Mouse (Mus musculus) hindbrain, postnatal 0 days (tissue): ENCODE data around the gene Meis3. TPM values are rescaled to one million over a fixed set of nuclear protein-coding genes. Genes with fewer than 3 reads are reported as not detected.
A peak's percentile ranks its signal among the peaks of the same experiment; 100 is the strongest.

ENCODE experiments used
- ATAC-seq: fragments of 200-750 bp; cut with Nextera tagmentation; 2 replicates; pipeline ENCODE4 v1.8.0; 2017; ENCODE audit warnings: mild to moderate bottlenecking, moderate TSS enrichment, moderate library complexity
- DNase-seq: peaks from one replicate; pipeline ENCODE4 v3.0.0-alpha.2; 2015; ENCODE audit warnings: low spot score
- H3K27ac ChIP-seq: fragments of 300-500 bp; sonication (generic); 2 replicates; pipeline ENCODE4 v1.5.1; 2014; ENCODE audit warnings: mild to moderate bottlenecking
- H3K27me3 ChIP-seq: fragments of 300-500 bp; sonication (generic); 2 replicates; pipeline ENCODE4 v1.6.1; 2014; ENCODE audit warnings: low read length, mixed read lengths; ENCODE audit not compliant: insufficient read depth
- H3K36me3 ChIP-seq: fragments of 300-500 bp; sonication (generic); 2 replicates; pipeline ENCODE4 v1.6.1; 2014; ENCODE audit warnings: low read length, mixed read lengths; ENCODE audit not compliant: insufficient read depth
- H3K4me1 ChIP-seq: fragments of 300-500 bp; sonication (generic); 2 replicates; pipeline ENCODE4 v1.6.1; 2014; ENCODE audit warnings: antibody characterized with exemption, low read length, mixed read lengths; ENCODE audit not compliant: insufficient read depth
- H3K4me2 ChIP-seq: fragments of 300-500 bp; sonication (generic); 2 replicates; pipeline ENCODE4 v1.6.1; 2014; ENCODE audit warnings: low read depth, mild to moderate bottlenecking, low read length, moderate library complexity, mixed read lengths
- H3K4me3 ChIP-seq: fragments of 300-500 bp; sonication (generic); 2 replicates; pipeline ENCODE4 v1.5.1; 2014; ENCODE audit warnings: low read length
- H3K9ac ChIP-seq: fragments of 300-500 bp; sonication (generic); replicated peaks from 2 replicates; pipeline ENCODE4 v1.6.1; 2014; ENCODE audit warnings: mild to moderate bottlenecking, low read length, moderate library complexity, mixed read lengths
- H3K9me3 ChIP-seq: fragments of 300-500 bp; sonication (generic); 2 replicates; pipeline ENCODE4 v1.6.1; 2016; ENCODE audit warnings: low read length, mixed read lengths
- CTCF ChIP-seq: IDR thresholded peaks from 2 replicates; pipeline ENCODE4 v1.5.1; 2016; ENCODE audit warnings: antibody characterized with exemption, control low read depth, low read depth
- WGBS: fragments of 180-500 bp; shearing (Covaris S2); extraction: QIAGEN DNeasy Blood & Tissue Kit; methylation state at CpG from one replicate; pipeline ENCODE4 v1.1.7; 2014; 5-methylcytosine and 5-hydroxymethylcytosine counted together
- polyA plus RNA-seq: library from polyadenylated mRNA; unstranded; fragments of >200 nt; fragmentation: Nextera tagmentation; extraction: Ambion mirVana; gene quantifications from 2 replicates; pipeline ENCODE4 v1.2.1, GENCODE M21; 2015
- total RNA-seq: library from RNA; depleted of rRNA; stranded (reverse); fragments of >200 nt; gene quantifications from 2 replicates; pipeline ENCODE4 v1.2.3, GENCODE M21; 2014

Meis3 gene
- total and polyA plus RNA-seq, 2 experiments from 2014 or later = 81.3 to 84.6 TPM

DNA sequence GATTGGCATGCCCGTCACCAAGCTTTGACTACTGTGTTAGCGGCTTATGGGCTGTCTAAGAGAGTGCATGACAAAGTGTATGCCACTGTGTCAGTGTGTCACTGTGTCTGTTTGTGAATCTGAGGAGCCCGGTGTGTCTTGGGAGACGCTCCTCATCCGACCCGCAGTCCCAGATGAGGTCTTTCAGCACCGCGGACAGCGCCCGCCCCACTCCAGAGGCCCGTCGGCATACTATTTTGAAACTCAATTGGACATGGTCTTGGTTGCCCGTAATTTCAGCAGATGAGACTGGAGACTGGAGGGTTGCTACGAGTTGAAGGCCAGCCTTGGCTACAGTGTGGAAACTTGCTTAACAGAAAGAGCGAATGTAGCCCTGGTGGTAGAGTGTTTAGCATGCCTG lies 27.2 kb upstream of the Meis3 start:
- H3K27me3 ChIP-seq = no peaks in the 10 kb centered on the region
- no peak overlapping the region for H3K4me3 ChIP-seq
- 0 out of 2 replicates have a peak, but pooled peaks cover 3% of the 10 kb centered on the region for H3K4me1 ChIP-seq
- H3K9ac ChIP-seq = no peak overlapping the region
- H3K27ac ChIP-seq = no peak overlapping the region
- H3K36me3 ChIP-seq = 0 out of 2 replicates have a peak, but pooled peaks cover 3% of the 10 kb centered on the region
- no peak for TF ChIP-seq CTCF
- DNase-seq (peak; percentile 40), ATAC-seq (no peak)
- H3K4me2 ChIP-seq = no peak overlapping the region
- no peaks in the 10 kb centered on the region for H3K9me3 ChIP-seq
- WGBS = 27% methylated on average over 15 of the region's 15 CpGs

DNA sequence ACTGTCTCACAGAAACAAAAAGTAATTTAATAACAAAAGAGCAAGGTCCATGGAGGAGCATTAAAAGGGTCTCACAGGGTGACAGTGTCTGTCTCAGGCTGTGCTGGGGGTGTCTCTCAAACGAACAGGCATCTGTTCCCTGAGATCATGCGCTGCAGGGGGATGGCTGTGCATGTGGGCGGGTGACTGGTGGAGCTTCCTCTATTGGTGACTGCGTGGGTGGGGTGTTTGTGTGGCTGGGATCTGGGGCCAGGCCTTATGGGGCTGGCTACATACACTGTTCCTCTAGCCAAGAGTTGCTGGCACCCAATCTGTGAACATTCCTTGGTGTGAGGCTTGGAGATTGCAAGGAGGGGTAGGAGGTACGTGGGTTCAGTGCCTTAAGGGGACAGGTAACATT lies 25.6 kb upstream of the Meis3 start:
- Histone ChIP-seq H3K9ac (no peak overlapping the region), H3K4me2 (no peak overlapping the region), H3K9me3 (no peaks in the 10 kb centered on the region), H3K4me1 (0 out of 2 replicates have a peak, but pooled peaks cover 3% of the 10 kb centered on the region), H3K4me3 (no peak overlapping the region), H3K27me3 (no peaks in the 10 kb centered on the region), H3K27ac (no peak overlapping the region), H3K36me3 (0 out of 2 replicates have a peak, but pooled peaks cover 3% of the 10 kb centered on the region)
- WGBS = 50% methylated on average over 5 of the region's 5 CpGs
- TF ChIP-seq CTCF = no peak
- DNase-seq (no peak), ATAC-seq (0 out of 2 replicates have a peak, but pooled peaks have one; percentile 22)

DNA sequence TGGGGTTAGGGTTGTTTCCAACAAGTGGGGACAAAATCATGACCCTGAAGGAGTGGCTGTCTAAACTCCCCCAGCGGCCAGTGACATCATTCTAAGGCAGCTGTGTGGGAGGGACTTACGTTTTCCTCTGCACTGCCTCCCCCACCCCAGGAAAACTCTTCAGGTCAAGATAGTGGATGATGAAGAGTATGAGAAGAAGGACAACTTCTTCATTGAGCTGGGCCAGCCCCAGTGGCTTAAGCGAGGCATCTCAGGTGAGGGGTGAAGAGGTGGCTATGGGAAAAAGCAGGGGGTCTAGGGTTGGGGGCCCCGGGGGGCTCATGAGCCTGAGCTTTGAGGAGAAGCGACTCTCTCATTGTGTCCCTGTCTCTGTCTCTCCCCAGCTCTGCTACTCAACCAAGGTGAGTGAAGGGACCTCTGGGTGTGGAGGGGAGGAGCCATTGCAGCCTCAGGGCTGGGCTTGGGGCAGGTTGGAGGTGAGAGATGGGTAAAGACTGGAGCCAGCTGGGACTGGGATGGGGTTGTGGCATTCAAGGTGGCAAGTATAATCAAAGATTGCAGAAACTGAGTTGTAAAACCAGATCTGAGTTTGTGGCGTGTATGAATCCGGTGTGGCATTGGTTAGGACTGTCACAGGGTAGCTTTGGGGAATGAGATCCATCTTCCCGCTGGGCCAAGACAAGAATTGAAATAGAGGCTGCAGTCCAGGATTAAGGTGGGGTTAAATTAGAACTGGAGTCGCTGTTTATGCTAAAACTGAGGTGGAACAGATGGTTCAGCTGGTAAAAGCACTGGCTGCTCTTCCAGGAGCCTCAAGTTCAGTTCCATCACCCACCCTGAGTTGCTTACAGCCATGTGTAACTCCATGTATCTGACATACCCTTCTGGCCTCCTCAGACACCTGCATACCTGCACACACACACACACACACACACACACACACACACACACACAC lies 24.4 kb upstream of the Meis3 start:
- no peak for DNase-seq
- Histone ChIP-seq H3K9me3 (no peaks in the 10 kb centered on the region), H3K27ac (no peak overlapping the region), H3K27me3 (no peaks in the 10 kb centered on the region), H3K9ac (no peak overlapping the region), H3K4me2 (no peak overlapping the region), H3K36me3 (no peaks in the 10 kb centered on the region), H3K4me3 (no peak overlapping the region), H3K4me1 (0 out of 2 replicates have a peak, but pooled peaks cover 3% of the 10 kb centered on the region)
- TF ChIP-seq CTCF = no peak
- 79% methylated on average over 9 of the region's 9 CpGs for WGBS
- no peak for ATAC-seq

DNA sequence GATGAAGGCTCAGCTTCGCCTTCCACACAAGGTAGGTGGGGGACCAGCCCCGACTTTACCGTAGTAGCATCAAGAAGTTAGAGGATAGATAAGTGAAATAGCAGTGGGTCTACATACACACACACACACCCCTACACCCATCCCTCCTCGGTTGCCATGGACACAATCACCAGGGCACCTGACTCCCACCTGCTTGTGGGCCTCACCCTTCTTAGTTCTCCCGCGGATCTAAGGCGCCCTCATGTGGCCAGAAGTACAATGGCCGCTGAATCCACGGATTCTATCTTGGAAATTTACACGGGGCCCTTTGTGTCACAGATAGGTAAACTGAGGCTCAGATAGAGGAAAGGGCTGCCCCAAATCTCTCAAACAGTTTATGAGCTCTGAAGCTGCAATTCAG lies 21.4 kb upstream of the Meis3 start:
- Histone ChIP-seq H3K27ac (no peak overlapping the region), H3K27me3 (no peaks in the 10 kb centered on the region), H3K4me2 (no peak overlapping the region), H3K36me3 (peaks cover 6% of the 10 kb centered on the region; the same call in 1 of the 2 replicates), H3K9me3 (no peaks in the 10 kb centered on the region), H3K4me1 (no peaks in the 10 kb centered on the region), H3K4me3 (no peak overlapping the region), H3K9ac (no peak overlapping the region)
- DNase-seq = peak; percentile 82
- ATAC-seq = peak; percentile 87
- WGBS = 15% methylated on average over 10 of the region's 10 CpGs
- TF ChIP-seq CTCF = peak; percentile 89

DNA sequence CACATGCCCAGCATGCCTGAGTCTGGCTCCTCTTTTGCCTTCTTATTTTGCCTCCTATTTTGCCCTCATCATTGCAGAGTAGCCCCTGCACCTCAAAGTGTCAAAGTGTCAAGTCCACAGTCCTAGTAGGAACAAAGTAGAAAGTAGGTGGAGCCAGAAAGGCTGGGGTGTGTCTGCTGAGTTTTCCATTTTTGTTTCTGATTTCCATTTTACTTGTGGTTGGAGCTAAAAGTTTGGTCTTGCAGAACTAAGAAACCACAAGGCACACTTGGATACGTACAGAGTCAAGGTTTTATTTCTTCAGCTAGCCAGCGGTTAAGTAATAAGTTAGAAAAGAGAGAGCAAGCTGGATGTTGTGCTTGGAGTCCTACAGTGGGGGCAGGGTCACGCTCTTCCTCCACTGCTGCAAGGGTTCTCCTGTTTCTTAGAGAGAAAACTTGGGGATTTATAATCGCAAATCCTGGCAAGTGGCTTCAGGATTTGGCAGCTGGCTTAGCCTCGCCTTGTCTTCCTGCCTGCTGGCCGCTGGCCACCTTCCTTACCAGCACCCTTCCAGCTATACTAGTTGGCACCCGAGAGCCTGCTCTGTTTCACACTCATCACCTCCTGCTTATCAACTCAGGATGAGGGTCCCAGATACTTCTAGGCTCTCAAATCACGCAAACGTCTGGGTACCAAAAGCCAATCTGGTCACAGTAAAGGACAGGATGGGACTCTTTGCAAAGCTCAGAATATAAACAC lies 19.6 kb upstream of the Meis3 start:
- H3K9ac ChIP-seq = no peak overlapping the region
- H3K4me1 ChIP-seq = no peaks in the 10 kb centered on the region
- DNase-seq (peak; percentile 37), ATAC-seq (no peak)
- H3K27me3 ChIP-seq = no peaks in the 10 kb centered on the region
- no peaks in the 10 kb centered on the region for H3K9me3 ChIP-seq
- H3K27ac ChIP-seq = no peak overlapping the region
- no peak overlapping the region for H3K4me3 ChIP-seq
- no peak for TF ChIP-seq CTCF
- 62% methylated on average over 9 of the region's 9 CpGs for WGBS
- H3K4me2 ChIP-seq = no peak overlapping the region
- peaks cover 6% of the 10 kb centered on the region; the same call in 1 of the 2 replicates for H3K36me3 ChIP-seq

DNA sequence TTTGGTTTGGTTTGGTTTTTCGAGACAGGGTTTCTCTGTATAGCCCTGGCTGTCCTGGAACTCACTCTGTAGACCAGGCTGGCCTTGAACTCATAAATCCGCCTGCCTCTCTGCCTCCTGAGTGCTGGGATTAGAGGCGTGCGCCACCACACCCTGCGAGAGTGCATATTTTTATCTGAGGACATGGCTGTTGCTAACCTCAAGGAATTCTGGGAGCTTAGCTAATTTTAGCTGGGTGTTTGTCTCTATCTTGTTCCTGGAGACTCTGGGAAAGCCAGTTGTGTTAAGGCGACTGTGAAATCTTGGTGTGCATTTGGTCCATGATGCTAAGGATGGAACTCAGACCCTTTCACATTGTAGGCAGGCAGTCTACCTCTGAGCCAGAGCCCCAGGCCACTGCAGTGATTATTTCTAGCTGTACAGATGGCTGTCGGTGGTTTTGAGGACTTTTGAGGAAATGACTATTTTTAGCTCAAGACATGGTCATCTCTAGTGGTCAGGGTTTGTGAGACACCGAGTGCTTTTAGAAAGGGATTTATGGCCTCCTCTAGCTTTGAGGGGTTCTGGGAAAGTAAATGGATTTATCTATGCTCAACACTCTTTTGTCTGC lies 18.7 kb upstream of the Meis3 start:
- Histone ChIP-seq H3K9ac (no peak overlapping the region), H3K4me1 (no peaks in the 10 kb centered on the region), H3K4me2 (no peak overlapping the region), H3K9me3 (no peaks in the 10 kb centered on the region), H3K27me3 (no peaks in the 10 kb centered on the region), H3K4me3 (no peak overlapping the region), H3K36me3 (peaks cover 6% of the 10 kb centered on the region; the same call in 1 of the 2 replicates), H3K27ac (no peak overlapping the region)
- DNase-seq = no peak
- no peak for TF ChIP-seq CTCF
- ATAC-seq = no peak
- 76% methylated on average over 8 of the region's 8 CpGs for WGBS
